Mouse (Mus musculus): ENCODE measurements at regions not wholly inside any gene's neighbourhood (a gene's known extent, or its start where the extent isn't known, plus 50 kb on each side); places are given as distances from the start of the nearest gene placed in this dataset.
"Not testable (repeated sequence)": the region's sequence is repeated elsewhere in the genome, so short reads cannot be mapped to it uniquely, and the experiment has no call there.

DNA sequence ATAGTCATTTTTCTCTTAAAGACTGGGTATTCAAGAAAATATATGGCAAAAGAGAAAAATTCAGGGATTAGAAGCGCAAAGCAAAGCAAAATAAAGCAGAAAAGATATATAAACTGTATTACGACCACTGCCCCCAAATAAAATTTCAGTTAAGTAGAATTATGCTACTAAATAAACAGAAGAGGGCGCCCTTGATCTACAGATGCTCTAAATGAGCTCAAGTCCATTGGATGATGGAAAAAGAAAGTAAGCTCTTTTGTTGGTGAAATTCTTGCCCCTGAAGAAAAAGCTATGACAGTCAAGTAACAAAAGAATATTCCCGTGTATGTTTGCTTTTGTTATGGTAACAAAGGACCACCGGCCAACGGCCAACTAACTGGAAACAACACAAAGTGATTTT lies 165.5 kb upstream of the Stk26 start:
- no peak overlapping the region for H3K4me3 ChIP-seq (replicated peaks; ENCODE audit: low read depth, low read length)
- no peaks in the 10 kb centered on the region for H3K27me3 ChIP-seq (ENCODE audit: insufficient read depth, low read length)
- WGBS = 24% methylated on average over 6 of the region's 6 CpGs
- H3K4me1 ChIP-seq (replicated peaks; ENCODE audit: insufficient read depth, low read length) = no peaks in the 10 kb centered on the region
- DNase-seq (ENCODE audit: low spot score) = peak; percentile 91
- ATAC-seq (replicated peaks; ENCODE audit: low FRiP score, low read depth) = no peak
- no peak overlapping the region for H3K9ac ChIP-seq (ENCODE audit: low read depth, low read length)
- no peaks in the 10 kb centered on the region for H3K36me3 ChIP-seq (ENCODE audit: insufficient read depth, low read length)
- H3K9me3 ChIP-seq (replicated peaks; ENCODE audit: low read length) = no peaks in the 10 kb centered on the region
- peak; percentile 69 for TF ChIP-seq CTCF (IDR thresholded peaks at IDR 0.05; ENCODE audit: low read depth)
- no peak overlapping the region for H3K27ac ChIP-seq
- H3K4me2 ChIP-seq (ENCODE audit: low read length) = no peak overlapping the region

GRCm38 (mm10) chrX:50657835-50658565 lies 182.8 kb upstream of the Stk26 start:
- peak; percentile 91 for TF ChIP-seq CTCF (IDR thresholded peaks at IDR 0.05; ENCODE audit: low read depth)
- DNase-seq (ENCODE audit: low spot score) = peak; percentile 62
- H3K9ac ChIP-seq (ENCODE audit: low read depth, low read length) = no peak overlapping the region
- ATAC-seq (replicated peaks; ENCODE audit: low FRiP score, low read depth) = no peak
- no peaks in the 10 kb centered on the region for H3K9me3 ChIP-seq (replicated peaks; ENCODE audit: low read length)
- no peak overlapping the region for H3K27ac ChIP-seq
- H3K4me1 ChIP-seq (replicated peaks; ENCODE audit: insufficient read depth, low read length) = no peaks in the 10 kb centered on the region
- 37% methylated on average over 9 of the region's 9 CpGs for WGBS
- no peaks in the 10 kb centered on the region for H3K27me3 ChIP-seq (ENCODE audit: insufficient read depth, low read length)
- no peak overlapping the region for H3K4me2 ChIP-seq (ENCODE audit: low read length)
- H3K36me3 ChIP-seq (ENCODE audit: insufficient read depth, low read length) = no peaks in the 10 kb centered on the region
- no peak overlapping the region for H3K4me3 ChIP-seq (replicated peaks; ENCODE audit: low read depth, low read length)

GRCm38 (mm10) chrX:50657180-50657834 lies 183.5 kb upstream of the Stk26 start:
- WGBS = 75% methylated on average over 6 of the region's 6 CpGs
- Histone ChIP-seq H3K9me3 (replicated peaks; ENCODE audit: low read length) (no peaks in the 10 kb centered on the region), H3K4me2 (ENCODE audit: low read length) (no peak overlapping the region), H3K4me3 (replicated peaks; ENCODE audit: low read depth, low read length) (no peak overlapping the region), H3K36me3 (ENCODE audit: insufficient read depth, low read length) (no peaks in the 10 kb centered on the region), H3K9ac (ENCODE audit: low read depth, low read length) (no peak overlapping the region), H3K4me1 (replicated peaks; ENCODE audit: insufficient read depth, low read length) (no peaks in the 10 kb centered on the region), H3K27me3 (ENCODE audit: insufficient read depth, low read length) (no peaks in the 10 kb centered on the region), H3K27ac (no peak overlapping the region)
- no peak for ATAC-seq (replicated peaks; ENCODE audit: low FRiP score, low read depth)
- TF ChIP-seq CTCF (IDR thresholded peaks at IDR 0.05; ENCODE audit: low read depth) = no peak
- DNase-seq (ENCODE audit: low spot score) = no peak

GRCm38 (mm10) chrX:50655380-50655779 lies 185.5 kb upstream of the Stk26 start:
- not testable (repeated sequence) for H3K9me3 ChIP-seq (replicated peaks; ENCODE audit: low read length); H3K4me3 ChIP-seq (replicated peaks; ENCODE audit: low read depth, low read length); H3K9ac ChIP-seq (ENCODE audit: low read depth, low read length); ATAC-seq (replicated peaks; ENCODE audit: low FRiP score, low read depth); H3K36me3 ChIP-seq (ENCODE audit: insufficient read depth, low read length); H3K4me1 ChIP-seq (replicated peaks; ENCODE audit: insufficient read depth, low read length); DNase-seq (ENCODE audit: low spot score); H3K27me3 ChIP-seq (ENCODE audit: insufficient read depth, low read length); H3K4me2 ChIP-seq (ENCODE audit: low read length); H3K27ac ChIP-seq
- WGBS = 88% methylated on average over 1 of the region's 1 CpGs

- H3K27ac ChIP-seq = no peak overlapping the region
- H3K36me3 ChIP-seq (ENCODE audit: insufficient read depth, low read length) = no peaks in the 10 kb centered on the region
- no peaks in the 10 kb centered on the region for H3K4me1 ChIP-seq (replicated peaks; ENCODE audit: insufficient read depth, low read length)
- no peak overlapping the region for H3K4me2 ChIP-seq (ENCODE audit: low read length)
- H3K9me3 ChIP-seq (replicated peaks; ENCODE audit: low read length) = no peaks in the 10 kb centered on the region
- H3K4me3 ChIP-seq (replicated peaks; ENCODE audit: low read depth, low read length) = no peak overlapping the region
- TF ChIP-seq CTCF (IDR thresholded peaks at IDR 0.05; ENCODE audit: low read depth) = no peak
- H3K27me3 ChIP-seq (ENCODE audit: insufficient read depth, low read length) = no peaks in the 10 kb centered on the region
- no peak overlapping the region for H3K9ac ChIP-seq (ENCODE audit: low read depth, low read length)
- no peak for DNase-seq (ENCODE audit: low spot score)
- 53% methylated on average over 4 of the region's 4 CpGs for WGBS
- ATAC-seq (replicated peaks; ENCODE audit: low FRiP score, low read depth) = no peak
Measured at GRCm38 (mm10) chrX:50641347-50641746, 199.5 kb upstream of the Stk26 start.

GRCm38 (mm10) chrX:50635634-50636033 lies 205.2 kb upstream of the Stk26 start:
- Histone ChIP-seq H3K27ac (peak overlapping the region; percentile 43; the same call in 1 of the 2 replicates), H3K27me3 (ENCODE audit: insufficient read depth, low read length) (no peaks in the 10 kb centered on the region), H3K4me1 (replicated peaks; ENCODE audit: insufficient read depth, low read length) (no peaks in the 10 kb centered on the region), H3K4me3 (replicated peaks; ENCODE audit: low read depth, low read length) (peak overlapping the region; percentile 50), H3K9me3 (replicated peaks; ENCODE audit: low read length) (no peaks in the 10 kb centered on the region), H3K36me3 (ENCODE audit: insufficient read depth, low read length) (no peaks in the 10 kb centered on the region), H3K9ac (ENCODE audit: low read depth, low read length) (0 out of 2 replicates have a peak overlapping the region, but pooled peaks have one; percentile 19), H3K4me2 (ENCODE audit: low read length) (peak overlapping the region; percentile 55)
- peak; percentile 22 for DNase-seq (ENCODE audit: low spot score)
- no peak for ATAC-seq (replicated peaks; ENCODE audit: low FRiP score, low read depth)
- no peak for TF ChIP-seq CTCF (IDR thresholded peaks at IDR 0.05; ENCODE audit: low read depth)
- 29% methylated on average over 6 of the region's 6 CpGs for WGBS
